Mouse (Mus musculus): ENCODE results near the gene Tmem110.

DNA sequence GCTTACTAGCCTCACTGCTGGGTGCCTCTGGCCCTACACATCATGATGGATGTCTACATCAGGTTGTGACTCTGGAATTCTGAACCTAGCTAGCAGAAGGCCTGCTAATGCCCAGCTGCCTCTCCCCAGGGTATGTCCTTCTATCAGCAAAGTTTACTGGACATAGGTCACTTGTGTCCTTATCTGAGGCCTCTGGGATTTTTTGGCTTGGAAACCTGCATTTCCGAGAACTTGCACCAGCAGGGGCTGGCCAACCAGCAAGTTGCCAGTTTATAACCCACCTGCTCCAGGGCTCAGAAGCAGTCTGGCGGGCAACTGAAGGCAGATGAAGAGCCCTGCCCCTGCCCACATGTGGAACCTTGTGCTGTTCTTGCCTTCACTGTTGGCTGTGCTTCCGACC lies 60.8 kb downstream of the Tmem110 start, which contains the start of gene Itih4:
- TF ChIP-seq CTCF (conservative IDR thresholded peaks at IDR 0.05; ENCODE audit: insufficient read depth, insufficient read length, low read depth, low read length) = no peak; the same call in 1 of the 2 replicates
- TF ChIP-seq POLR2A (IDR thresholded peaks at IDR 0.05; ENCODE audit: low read depth, low read length) = no peak

Data from kidney, adult 2 months (tissue).